Mouse (Mus musculus): ENCODE measurements around the gene 1600002K03Rik. TPM values are rescaled to one million over a fixed set of nuclear protein-coding genes. Genes with fewer than 3 reads are reported as not detected.
A peak's percentile ranks its signal among the peaks of the same experiment; 100 is the strongest.
"Not testable (repeated sequence)": the region's sequence is repeated elsewhere in the genome, so short reads cannot be mapped to it uniquely, and the experiment has no call there.

Gene 1600002K03Rik
- total RNA-seq, 2 experiments from 2014 or later, result 3.3 to 4.2 TPM

- DNase-seq, result peak; percentile 66
- intact Hi-C loops (cut with DNase I; ENCODE audit: low total_unique reads), result no loop called here
Measured at GRCm38 (mm10) chr10:80163721-80164120, 9.0 kb upstream of the 1600002K03Rik start.

- intact Hi-C loops (cut with DNase I; ENCODE audit: low total_unique reads), result no loop called here
- peak; percentile 32 for DNase-seq
Measured at GRCm38 (mm10) chr10:80164161-80164997, 8.4 kb upstream of the 1600002K03Rik start.

- DNase-seq, result peak; percentile 96
- intact Hi-C loops (cut with DNase I; ENCODE audit: low total_unique reads), result loop anchor here (1.0 kb wide), 1 partner anchor 21 kb away; no protein-coding TSS in a partner anchor
Measured at GRCm38 (mm10) chr10:80164998-80165344, 7.8 kb upstream of the 1600002K03Rik start.

GRCm38 (mm10) chr10:80165392-80166128, 7.2 kb upstream of the 1600002K03Rik start, which contains the start of gene Cirbp:
Cirbp (plus strand) TSS chr10:80165985.
- intact Hi-C loops (cut with DNase I; ENCODE audit: low total_unique reads), result loop anchor here (1.0 kb wide), 1 partner anchor 21 kb away; no protein-coding TSS in a partner anchor
- peak; percentile 23 for DNase-seq

- DNase-seq; intact Hi-C loops (cut with DNase I; ENCODE audit: low total_unique reads): not testable (repeated sequence)
Measured at GRCm38 (mm10) chr10:80166136-80166535, 6.6 kb upstream of the 1600002K03Rik start.

GRCm38 (mm10) chr10:80167460-80168037, 5.2 kb upstream of the 1600002K03Rik start:
- peak; percentile 99 for DNase-seq
- intact Hi-C loops (cut with DNase I; ENCODE audit: low total_unique reads), result no loop called here

- intact Hi-C loops (cut with DNase I; ENCODE audit: low total_unique reads), result no loop called here
- peak; percentile 96 for DNase-seq
Measured at GRCm38 (mm10) chr10:80168038-80168661, 4.6 kb upstream of the 1600002K03Rik start.

GRCm38 (mm10) chr10:80169070-80169469, 3.7 kb upstream of the 1600002K03Rik start:
- intact Hi-C loops (cut with DNase I; ENCODE audit: low total_unique reads), result no loop called here
- no peak for DNase-seq

- intact Hi-C loops (cut with DNase I; ENCODE audit: low total_unique reads), result no loop called here
- DNase-seq, result no peak
Measured at GRCm38 (mm10) chr10:80169651-80170050, 3.1 kb upstream of the 1600002K03Rik start.

GRCm38 (mm10) chr10:80170052-80170451, 2.7 kb upstream of the 1600002K03Rik start:
- intact Hi-C loops (cut with DNase I; ENCODE audit: low total_unique reads), result no loop called here
- DNase-seq, result peak; percentile 19

- peak; percentile 14 for DNase-seq
- intact Hi-C loops (cut with DNase I; ENCODE audit: low total_unique reads), result no loop called here
Measured at GRCm38 (mm10) chr10:80170601-80171021, 2.1 kb upstream of the 1600002K03Rik start.

GRCm38 (mm10) chr10:80171252-80171651, 1.5 kb upstream of the 1600002K03Rik start:
- intact Hi-C loops (cut with DNase I; ENCODE audit: low total_unique reads), result no loop called here

GRCm38 (mm10) chr10:80171760-80172526, 801 bp upstream of the 1600002K03Rik start:
- intact Hi-C loops (cut with DNase I; ENCODE audit: low total_unique reads), result no loop called here
- peak; percentile 31 for DNase-seq

More at GRCm38 (mm10) chr10:80171252-80171651, 1.5 kb upstream of the 1600002K03Rik start:
- DNase-seq, result no peak

- intact Hi-C loops (cut with DNase I; ENCODE audit: low total_unique reads), result no loop called here
- no peak for DNase-seq
Measured at GRCm38 (mm10) chr10:80173358-80173757, 614 bp downstream of the 1600002K03Rik start.

GRCm38 (mm10) chr10:80173955-80174640, 1.4 kb downstream of the 1600002K03Rik start:
- no peak for DNase-seq
- intact Hi-C loops (cut with DNase I; ENCODE audit: low total_unique reads), result no loop called here

- DNase-seq, result no peak
- intact Hi-C loops (cut with DNase I; ENCODE audit: low total_unique reads), result no loop called here
Measured at GRCm38 (mm10) chr10:80174705-80175104, 2.0 kb downstream of the 1600002K03Rik start.

- DNase-seq, result no peak
- intact Hi-C loops (cut with DNase I; ENCODE audit: low total_unique reads), result loop anchor here (2.0 kb wide), 1 partner anchor 69 kb away; no protein-coding TSS in a partner anchor
Measured at GRCm38 (mm10) chr10:80175536-80176269, 3.0 kb downstream of the 1600002K03Rik start.

Data from gastrocnemius, postnatal 14 days (tissue).